Mouse (Mus musculus) bone marrow, adult 2 months (tissue): ENCODE measurements around the gene Ndufs2.

Experiments used
- CTCF ChIP-seq: fragments of 200-500 bp; IDR thresholded peaks from 2 replicates; pipeline ENCODE4 v1.5.1; 2011; ENCODE audit warnings: low read length, control low read depth; ENCODE audit not compliant: control insufficient read depth, insufficient read depth
- POLR2A ChIP-seq: fragments of 200-500 bp; IDR thresholded peaks from 2 replicates; pipeline ENCODE4 v1.6.1; 2011; ENCODE audit warnings: low read depth, mild to moderate bottlenecking, control low read depth, low read length, borderline replicate concordance; ENCODE audit not compliant: control insufficient read depth

DNA sequence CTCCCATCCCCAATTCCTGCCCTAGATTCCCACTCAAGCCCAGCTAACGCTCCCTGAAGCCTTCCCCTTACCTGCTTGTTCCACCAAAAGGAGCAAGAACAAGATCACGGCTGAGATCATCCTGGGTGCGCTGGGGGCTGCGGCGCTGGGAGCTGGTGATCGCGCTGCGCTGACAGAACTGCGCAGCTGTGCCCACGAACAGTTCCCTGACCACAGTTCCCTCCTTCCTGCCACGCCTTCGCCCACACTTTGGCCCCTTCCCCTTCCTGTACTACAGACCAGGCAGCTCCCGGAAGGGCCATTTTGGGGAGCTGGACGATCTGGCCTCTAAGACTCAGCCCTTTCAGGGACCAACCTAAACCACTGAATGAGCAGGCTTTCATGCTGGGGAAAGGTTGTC, 17.1 kb downstream of the Ndufs2 start, which contains the start of gene Fcer1g:
- TF ChIP-seq CTCF: no peak
- peak; percentile 93; the same call in 1 of the 2 replicates for TF ChIP-seq POLR2A
